ENCODE assay signal across 31 mouse cellular contexts in the genomic region with DNA sequence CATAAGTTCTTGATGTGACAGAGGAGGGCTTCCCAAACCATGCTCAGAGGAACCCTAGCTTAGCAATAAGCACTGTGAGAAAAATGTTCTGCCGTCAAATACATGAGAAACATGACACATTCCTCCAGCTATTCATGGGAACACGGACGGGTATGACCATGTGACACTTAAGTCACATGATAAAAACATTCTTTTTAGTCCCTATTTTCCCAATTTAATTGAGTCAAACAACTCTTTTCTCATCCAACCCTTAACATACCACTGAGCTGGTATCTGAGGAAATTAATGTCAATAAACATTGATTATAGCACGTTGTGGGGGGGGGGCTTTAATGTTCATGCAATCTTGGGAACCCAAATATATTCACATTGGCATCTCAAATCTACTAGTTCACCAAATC. TPM values are rescaled to one million over a fixed set of nuclear protein-coding genes. Genes with fewer than 3 reads are reported as not detected.
A peak's percentile ranks its signal among the peaks of the same experiment; 100 is the strongest.
DNase-seq lines count a peak whose midpoint lies in the region; ATAC-seq and TF ChIP-seq lines count a peak whose summit lies in the region.
"Had no signal": no experiment of that assay in that cellular context is flagged by ENCODE, and none has a peak within 500 bp of the region (broad histone marks: within the 10 kb centered on the region; RNA-seq: fewer than 3 reads in every experiment).

No protein-coding gene starts in this region.

- H3K4me2 ChIP-seq in heart, embryonic 14.5 days (ENCODE audit: low read length), result peak overlapping the region; percentile 25
- H3K4me2 ChIP-seq in lung, embryonic 15.5 days, result no peak overlapping the region
- no peak overlapping the region for H3K4me2 ChIP-seq in stomach, postnatal 0 days (replicated peaks; ENCODE audit: low read depth)
- H3K4me2 ChIP-seq: embryonic facial prominence, embryonic 12.5 days; hindbrain, embryonic 14.5 days; limb, embryonic 15.5 days; neural tube, embryonic 15.5 days had no signal

- no peak for DNase-seq in heart, adult 2 months
- DNase-seq in heart, adult 8-10 months (ENCODE audit: low spot score), result no peak
- no peak for DNase-seq in heart, postnatal 14 days
- no peak for DNase-seq in lung, postnatal 36 days
- DNase-seq in stomach, postnatal 0 days (ENCODE audit: low spot score), result no peak
- DNase-seq: adrenal gland, adult 8-10 months; cerebellum, adult 8-10 months; cerebellum, postnatal 36 days; embryo, embryonic 11 days; gastrocnemius, postnatal 25 days; kidney, adult 9 months; kidney, postnatal 14 days; layer of hippocampus, adult 9-11 months; liver, embryonic 13.5 days; midbrain, embryonic 14.5 days; retina, postnatal 1 day; right cerebral cortex, postnatal 14 days; thymus, adult 2 months; thymus, postnatal 36 days had no signal

- ATAC-seq in heart, embryonic 14.5 days (ENCODE audit: insufficient number of reproducible peaks, insufficient read depth, low FRiP score, low read depth), result no peak
- ATAC-seq in lung, embryonic 15.5 days (ENCODE audit: borderline replicate concordance, extremely low read depth, low FRiP score, low TSS enrichment), result no peak
- ATAC-seq in stomach, postnatal 0 days (ENCODE audit: low FRiP score, low TSS enrichment), result 0 out of 2 replicates have a peak, but pooled peaks have one; percentile 11
- ATAC-seq: forebrain, embryonic 14.5 days; intestine, postnatal 0 days had no signal

- no peak overlapping the region for H3K4me3 ChIP-seq in heart, adult 2 months
- no peak overlapping the region for H3K4me3 ChIP-seq in heart, embryonic 14.5 days (ENCODE audit: control insufficient read depth in 1 of 2, insufficient read depth in 1 of 2, low read depth in 1 of 2, low read length in 2 of 2)
- H3K4me3 ChIP-seq in lung, embryonic 15.5 days, result no peak overlapping the region
- H3K4me3 ChIP-seq in stomach, postnatal 0 days (ENCODE audit: low read depth, low read length), result no peak overlapping the region
- H3K4me3 ChIP-seq: embryonic facial prominence, embryonic 12.5 days; limb, embryonic 10.5 days; limb, embryonic 15.5 days; liver, embryonic 13.5 days; neural tube, embryonic 15.5 days had no signal

- no peak for TF ChIP-seq CTCF in heart, adult 2 months (IDR thresholded peaks at IDR 0.05)
- TF ChIP-seq CTCF in stomach, postnatal 0 days (IDR thresholded peaks at IDR 0.05; ENCODE audit: low read depth), result no peak

- peak overlapping the region; percentile 87 for H3K27ac ChIP-seq in heart, adult 2 months
- peak overlapping the region; percentile 88 to 89 for H3K27ac ChIP-seq in heart, embryonic 14.5 days (replicated peaks in 1 of 2; ENCODE audit: control insufficient read depth in 1 of 2, insufficient read depth in 1 of 2, low read depth in 2 of 2, low read length in 2 of 2)
- peak overlapping the region; percentile 58; the same call in 1 of the 2 replicates for H3K27ac ChIP-seq in lung, embryonic 15.5 days
- peak overlapping the region; percentile 67 for H3K27ac ChIP-seq in stomach, postnatal 0 days (replicated peaks)
- H3K27ac ChIP-seq: embryonic facial prominence, embryonic 12.5 days; hindbrain, embryonic 14.5 days; limb, embryonic 10.5 days; limb, embryonic 15.5 days; liver, embryonic 13.5 days; macrophage; neural tube, embryonic 15.5 days had no signal

- no peaks in the 10 kb centered on the region for H3K9me3 ChIP-seq in heart, embryonic 14.5 days (ENCODE audit: control insufficient read depth, low read length)
- H3K9me3 ChIP-seq in lung, embryonic 15.5 days, result no peaks in the 10 kb centered on the region
- H3K9me3 ChIP-seq in stomach, postnatal 0 days (ENCODE audit: control insufficient read depth, low read length), result no peaks in the 10 kb centered on the region
- H3K9me3 ChIP-seq: embryonic facial prominence, embryonic 12.5 days; G1E; limb, embryonic 10.5 days; limb, embryonic 15.5 days; liver, embryonic 13.5 days; neural tube, embryonic 15.5 days had no signal

- no peak for TF ChIP-seq EP300 in heart, adult 2 months (IDR thresholded peaks at IDR 0.05; ENCODE audit: insufficient read depth, low read depth, low read length)
- TF ChIP-seq EP300 in stomach, postnatal 0 days (optimal IDR thresholded peaks at IDR 0.05), result no peak

- peaks cover 13% of the 10 kb centered on the region for H3K4me1 ChIP-seq in heart, adult 2 months (ENCODE audit: control insufficient read depth, insufficient read depth, low read length)
- peaks cover 41 to 66% of the 10 kb centered on the region in 2 experiments for H3K4me1 ChIP-seq in heart, embryonic 14.5 days (ENCODE audit: control insufficient read depth in 2 of 2, insufficient read depth in 2 of 2, low read length in 2 of 2)
- H3K4me1 ChIP-seq in lung, embryonic 15.5 days, result peaks cover 66% of the 10 kb centered on the region
- H3K4me1 ChIP-seq in stomach, postnatal 0 days (replicated peaks; ENCODE audit: control insufficient read depth, insufficient read depth), result peaks cover 17% of the 10 kb centered on the region

- WGBS in heart, adult 2 months, result 42% methylated on average over 4 of the region's 4 CpGs
- WGBS in heart, embryonic 14.5 days, result 55% methylated on average over 4 of the region's 4 CpGs
- WGBS in lung, embryonic 15.5 days, result 45% methylated on average over 4 of the region's 4 CpGs
- 58% methylated on average over 4 of the region's 4 CpGs for WGBS in stomach, postnatal 0 days

- intact Hi-C loops in heart, adult 2 months (cut with DNase I), result loop anchor here (5.0 kb wide), 1 partner anchor 39 kb away; no protein-coding TSS in a partner anchor
- intact Hi-C loops in heart, postnatal 14 days (cut with DNase I), result loop anchor here (5.0 kb wide), 1 partner anchor 39 kb away; no protein-coding TSS in a partner anchor

- no peaks in the 10 kb centered on the region for H3K27me3 ChIP-seq in heart, adult 2 months (ENCODE audit: control insufficient read depth, insufficient read depth, low read length)
- H3K27me3 ChIP-seq in heart, embryonic 14.5 days (ENCODE audit: control insufficient read depth, insufficient read depth, low read length), result no peaks in the 10 kb centered on the region
- H3K27me3 ChIP-seq in lung, embryonic 15.5 days, result peaks cover 3% of the 10 kb centered on the region; the same call in 1 of the 2 replicates
- H3K27me3 ChIP-seq in stomach, postnatal 0 days (ENCODE audit: control insufficient read depth, insufficient read depth, low read length), result no peaks in the 10 kb centered on the region

- no peak overlapping the region for H3K9ac ChIP-seq in heart, adult 2 months (ENCODE audit: low read depth, low read length)
- 0 out of 2 replicates have a peak overlapping the region, but pooled peaks have one; percentile 38 for H3K9ac ChIP-seq in heart, embryonic 14.5 days (ENCODE audit: low read length)
- no peak overlapping the region for H3K9ac ChIP-seq in lung, embryonic 15.5 days
- H3K9ac ChIP-seq in stomach, postnatal 0 days (ENCODE audit: low read length), result no peak overlapping the region
- H3K9ac ChIP-seq: embryonic facial prominence, embryonic 12.5 days; hindbrain, embryonic 14.5 days; limb, embryonic 15.5 days; liver, embryonic 13.5 days; neural tube, embryonic 15.5 days had no signal

- peaks cover 4% of the 10 kb centered on the region; the same call in 1 of the 2 replicates for H3K36me3 ChIP-seq in heart, adult 2 months (ENCODE audit: control insufficient read depth, insufficient read depth, low read length)
- no peaks in the 10 kb centered on the region for H3K36me3 ChIP-seq in heart, embryonic 14.5 days (ENCODE audit: control insufficient read depth, insufficient read depth, low read length)
- no peaks in the 10 kb centered on the region for H3K36me3 ChIP-seq in lung, embryonic 15.5 days
- no peaks in the 10 kb centered on the region for H3K36me3 ChIP-seq in stomach, postnatal 0 days (ENCODE audit: control insufficient read depth, insufficient read depth, low read length)
- H3K36me3 ChIP-seq: embryonic facial prominence, embryonic 12.5 days; G1E; limb, embryonic 10.5 days; limb, embryonic 15.5 days; liver, embryonic 13.5 days; neural tube, embryonic 15.5 days had no signal

- no peaks in the 10 kb centered on the region for H3K79me2 ChIP-seq in heart, adult 2 months (replicated peaks; ENCODE audit: control insufficient read depth, insufficient read depth, low read length)

- TF ChIP-seq POLR2A in heart, adult 2 months (IDR thresholded peaks at IDR 0.05; ENCODE audit: insufficient read depth, low read depth, low read length), result no peak

RNA-seq across cellular contexts. Expression of a gene that starts 27.8 kb away (rescaled TPM):
- 100 to 1,000 TPM; 259 to 300 TPM for total RNA-seq in heart, adult 2 months (2021)
- polyA plus RNA-seq in heart, adult 2 months (2012; rRNA removed), result 382 and 432 TPM in 2 replicates
- total RNA-seq in heart, adult 8-10 months (2022), result 100 to 1,000 TPM; 268 to 282 (median 276) TPM
- 30.2 and 40.3 TPM in 2 replicates for polyA plus RNA-seq in heart, embryonic 14.5 days (2014; fragmentation: Nextera tagmentation; extraction: Ambion mirVana)
- 100 to 1,000 TPM; 181 to 186 TPM for total RNA-seq in heart, postnatal 14 days (2021)
- polyA plus RNA-seq in lung, embryonic 15.5 days (2015; fragmentation: Nextera tagmentation; extraction: Ambion mirVana), result 21.5 and 23.1 TPM in 2 replicates
- 11.1 and 13.8 TPM in 2 replicates for polyA plus RNA-seq in stomach, postnatal 0 days (2015; fragmentation: Nextera tagmentation; extraction: Ambion mirVana)
- total RNA-seq: megakaryocyte-erythroid progenitor cell, adult 5-6 weeks had no signal
- polyA plus RNA-seq: G1E, macrophage had no signal

RNA-seq across cellular contexts. Expression of a gene that starts 31.9 kb away (rescaled TPM):
- 10 to 100 TPM; 47.2 to 49.9 TPM for total RNA-seq in heart, adult 2 months (2021)
- polyA plus RNA-seq in heart, adult 2 months (2012; rRNA removed), result 119 and 154 TPM in 2 replicates
- 10 to 100 TPM; 48.3 to 60.9 (median 54.9) TPM for total RNA-seq in heart, adult 8-10 months (2022)
- polyA plus RNA-seq in heart, embryonic 14.5 days (2014; fragmentation: Nextera tagmentation; extraction: Ambion mirVana), result 27.3 and 29.6 TPM in 2 replicates
- 10 to 100 TPM; 37.4 to 39.9 TPM for total RNA-seq in heart, postnatal 14 days (2021)
- 26.1 and 28.6 TPM in 2 replicates for polyA plus RNA-seq in lung, embryonic 15.5 days (2015; fragmentation: Nextera tagmentation; extraction: Ambion mirVana)
- 30.6 and 35.6 TPM in 2 replicates for polyA plus RNA-seq in stomach, postnatal 0 days (2015; fragmentation: Nextera tagmentation; extraction: Ambion mirVana)

RNA-seq across cellular contexts. Expression of a gene that starts 50.8 kb away (rescaled TPM):
- 10 to 100 TPM; 43.9 to 51.0 TPM for total RNA-seq in heart, adult 2 months (2021)
- polyA plus RNA-seq in heart, adult 2 months (2012; rRNA removed), result 51.3 and 69.7 TPM in 2 replicates
- total RNA-seq in heart, adult 8-10 months (2022), result 10 to 100 TPM; 50.6 to 80.0 (median 64.5) TPM
- polyA plus RNA-seq in heart, embryonic 14.5 days (2014; fragmentation: Nextera tagmentation; extraction: Ambion mirVana), result 268 and 290 TPM in 2 replicates
- total RNA-seq in heart, postnatal 14 days (2021), result 10 to 100 TPM; 56.0 to 67.6 TPM
- 332 and 343 TPM in 2 replicates for polyA plus RNA-seq in lung, embryonic 15.5 days (2015; fragmentation: Nextera tagmentation; extraction: Ambion mirVana)
- polyA plus RNA-seq in stomach, postnatal 0 days (2015; fragmentation: Nextera tagmentation; extraction: Ambion mirVana), result 58.1 and 79.9 TPM in 2 replicates
